Mouse (Mus musculus) limb, embryonic 10.5 days (tissue): ENCODE results near the gene Gprasp2. TPM values are rescaled to one million over a fixed set of nuclear protein-coding genes. Genes with fewer than 3 reads are reported as not detected.
"Not testable (repeated sequence)": the region's sequence is repeated elsewhere in the genome, so short reads cannot be mapped to it uniquely, and the experiment has no call there.

Experiments used
- DNase-seq: peaks from one replicate; pipeline ENCODE4 v3.0.0-alpha.2; 2017; ENCODE audit warnings: low spot score
- H3K27ac ChIP-seq: fragments of 300-500 bp; sonication (generic); 2 replicates; pipeline ENCODE4 v1.5.1; 2016; ENCODE audit warnings: mild to moderate bottlenecking
- H3K27me3 ChIP-seq: fragments of 300-500 bp; sonication (generic); 2 replicates; pipeline ENCODE4 v1.6.1; 2016; ENCODE audit warnings: low read depth, mild to moderate bottlenecking; ENCODE audit not compliant: poor library complexity, severe bottlenecking
- H3K36me3 ChIP-seq: fragments of 300-500 bp; sonication (generic); 2 replicates; pipeline ENCODE4 v1.6.1; 2016; ENCODE audit warnings: mild to moderate bottlenecking, moderate library complexity
- H3K4me1 ChIP-seq: fragments of 300-500 bp; sonication (generic); 2 replicates; pipeline ENCODE4 v1.6.1; 2016
- H3K4me3 ChIP-seq: fragments of 300-500 bp; sonication (generic); 2 replicates; pipeline ENCODE4 v1.5.1; 2016; ENCODE audit warnings: mild to moderate bottlenecking, moderate library complexity
- H3K9me3 ChIP-seq: fragments of 300-500 bp; sonication (generic); replicated peaks from 2 replicates; pipeline ENCODE4 v1.6.1; 2016; ENCODE audit warnings: mild to moderate bottlenecking
- WGBS: fragments of 180-500 bp; shearing (Covaris S2); methylation state at CpG from one replicate; pipeline ENCODE4 v1.1.7; 2016; 5-methylcytosine and 5-hydroxymethylcytosine counted together
- polyA plus RNA-seq: library from polyadenylated mRNA; unstranded; fragments of >200 nt; fragmentation: Nextera tagmentation; extraction: Ambion mirVana; gene quantifications from 2 replicates; pipeline ENCODE4 v1.2.1, GENCODE M21; 2016

The Gprasp2 gene
- polyA plus RNA-seq: 21.0 and 32.5 TPM in 2 replicates

- not testable (repeated sequence) for H3K36me3 ChIP-seq, H3K9me3 ChIP-seq, H3K4me1 ChIP-seq
- Histone ChIP-seq H3K27me3 (peaks cover 56% of the 10 kb centered on the region; the same call in 1 of the 2 replicates), H3K4me3 (peak within 1 kb of the TSS; percentile 57), H3K27ac (peak within 1 kb of the TSS; percentile 12; the same call in 1 of the 2 replicates)
- DNase-seq: peak; percentile 37
- WGBS: 16% methylated on average over 29 of the region's 32 CpGs
These were observed at the start of gene Gprasp2 for GRCm38 (mm10) chrX:135838521-135839360. Gene Gprasp2, plus strand, starts transcription at chrX:135839034.

GRCm38 (mm10) chrX:135791536-135791935, 47.3 kb upstream of the Gprasp2 start:
- Histone ChIP-seq H3K27me3 (peaks cover 67% of the 10 kb centered on the region), H3K4me1 (no peaks in the 10 kb centered on the region), H3K9me3 (no peaks in the 10 kb centered on the region), H3K27ac (no peak overlapping the region), H3K36me3 (no peaks in the 10 kb centered on the region), H3K4me3 (no peak overlapping the region)
- no peak for DNase-seq

- H3K27ac ChIP-seq: no peak overlapping the region
- no peaks in the 10 kb centered on the region for H3K36me3 ChIP-seq
- peaks cover 63% of the 10 kb centered on the region for H3K27me3 ChIP-seq
- H3K4me3 ChIP-seq: no peak overlapping the region
- H3K4me1 ChIP-seq: no peaks in the 10 kb centered on the region
- 86% methylated on average over 6 of the region's 6 CpGs for WGBS
- no peaks in the 10 kb centered on the region for H3K9me3 ChIP-seq
- no peak for DNase-seq
These were observed 46.5 kb upstream of the Gprasp2 start for GRCm38 (mm10) chrX:135792326-135792725.

- peaks cover 60% of the 10 kb centered on the region for H3K27me3 ChIP-seq
- peak overlapping the region; percentile 79 for H3K27ac ChIP-seq
- H3K9me3 ChIP-seq, H3K4me1 ChIP-seq: not testable (repeated sequence)
- H3K4me3 ChIP-seq: peak overlapping the region; percentile 62
- peaks cover 21% of the 10 kb centered on the region for H3K36me3 ChIP-seq
- WGBS: 19% methylated on average over 27 of the region's 27 CpGs
- DNase-seq: peak; percentile 62
These were observed 43.1 kb upstream of the Gprasp2 start for GRCm38 (mm10) chrX:135795591-135796304.

GRCm38 (mm10) chrX:135796305-135797211, 42.3 kb upstream of the Gprasp2 start:
- DNase-seq: peak; percentile 34
- H3K4me3 ChIP-seq: peak overlapping the region; percentile 62
- 17% methylated on average over 25 of the region's 26 CpGs for WGBS
- not testable (repeated sequence) for H3K9me3 ChIP-seq, H3K4me1 ChIP-seq
- H3K27me3 ChIP-seq: peaks cover 61% of the 10 kb centered on the region
- peaks cover 28% of the 10 kb centered on the region for H3K36me3 ChIP-seq
- peak overlapping the region; percentile 79 for H3K27ac ChIP-seq

GRCm38 (mm10) chrX:135797212-135797644, 41.6 kb upstream of the Gprasp2 start, which contains the start of gene Bhlhb9:
Gene Bhlhb9, plus strand, starts transcription at chrX:135797594.
- 4% methylated on average over 4 of the region's 5 CpGs for WGBS
- Histone ChIP-seq H3K27me3 (peaks cover 61% of the 10 kb centered on the region), H3K4me3 (peak within 1 kb of the TSS; percentile 62), H3K36me3 (peaks cover 30% of the 10 kb centered on the region), H3K27ac (peak within 1 kb of the TSS; percentile 79)
- H3K9me3 ChIP-seq, H3K4me1 ChIP-seq: not testable (repeated sequence)
- DNase-seq: peak; percentile 31

GRCm38 (mm10) chrX:135804149-135804548, 34.7 kb upstream of the Gprasp2 start:
- no peaks in the 10 kb centered on the region for H3K4me1 ChIP-seq
- H3K36me3 ChIP-seq: peaks cover 25% of the 10 kb centered on the region
- H3K27me3 ChIP-seq: peaks cover 46% of the 10 kb centered on the region
- no peaks in the 10 kb centered on the region for H3K9me3 ChIP-seq
- H3K4me3 ChIP-seq: no peak overlapping the region
- DNase-seq: no peak
- H3K27ac ChIP-seq: no peak overlapping the region
- WGBS: 96% methylated on average over 3 of the region's 3 CpGs

GRCm38 (mm10) chrX:135805780-135806179, 33.1 kb upstream of the Gprasp2 start:
- H3K27me3 ChIP-seq: peaks cover 35% of the 10 kb centered on the region; the same call in 1 of the 2 replicates
- H3K4me3 ChIP-seq: no peak overlapping the region
- DNase-seq: no peak
- H3K36me3 ChIP-seq: peaks cover 8% of the 10 kb centered on the region; the same call in 1 of the 2 replicates
- no peaks in the 10 kb centered on the region for H3K9me3 ChIP-seq
- no peak overlapping the region for H3K27ac ChIP-seq
- 10% methylated on average over 1 of the region's 1 CpGs for WGBS
- no peaks in the 10 kb centered on the region for H3K4me1 ChIP-seq

- WGBS: 27% methylated on average over 1 of the region's 1 CpGs
- H3K4me1 ChIP-seq, H3K27ac ChIP-seq, DNase-seq, H3K4me3 ChIP-seq, H3K9me3 ChIP-seq, H3K36me3 ChIP-seq: not testable (repeated sequence)
- H3K27me3 ChIP-seq: peaks cover 40% of the 10 kb centered on the region; the same call in 1 of the 2 replicates
These were observed 2.9 kb upstream of the Gprasp2 start for GRCm38 (mm10) chrX:135835896-135836295.

GRCm38 (mm10) chrX:135837896-135838295, 938 bp upstream of the Gprasp2 start:
- DNase-seq: no peak
- H3K36me3 ChIP-seq: peaks cover 6% of the 10 kb centered on the region
- no peak overlapping the region for H3K4me3 ChIP-seq
- peaks cover 48% of the 10 kb centered on the region; the same call in 1 of the 2 replicates for H3K27me3 ChIP-seq
- WGBS: 76% methylated on average over 2 of the region's 2 CpGs
- H3K4me1 ChIP-seq: peaks cover 4% of the 10 kb centered on the region; the same call in 1 of the 2 replicates
- no peaks in the 10 kb centered on the region for H3K9me3 ChIP-seq
- no peak overlapping the region for H3K27ac ChIP-seq

GRCm38 (mm10) chrX:135839397-135840391, 860 bp downstream of the Gprasp2 start:
- H3K27ac ChIP-seq, H3K9me3 ChIP-seq, H3K36me3 ChIP-seq, H3K4me1 ChIP-seq: not testable (repeated sequence)
- peaks cover 65% of the 10 kb centered on the region; the same call in 1 of the 2 replicates for H3K27me3 ChIP-seq
- H3K4me3 ChIP-seq: peak overlapping the region; percentile 57
- DNase-seq: peak; percentile 34
- 16% methylated on average over 16 of the region's 17 CpGs for WGBS
